Mouse (Mus musculus) midbrain, embryonic 10.5 days (tissue): ENCODE data around the gene Ap1b1. TPM values are rescaled to one million over a fixed set of nuclear protein-coding genes. Genes with fewer than 3 reads are reported as not detected.

ENCODE experiments used
- DNase-seq: peaks from one replicate; pipeline ENCODE4 v3.0.0-alpha.2; 2017; ENCODE audit warnings: low spot score
- H3K27ac ChIP-seq: fragments of 300-500 bp; sonication (generic); replicated peaks from 2 replicates; pipeline ENCODE4 v1.5.1; 2016; ENCODE audit warnings: mild to moderate bottlenecking
- H3K27me3 ChIP-seq: fragments of 300-500 bp; sonication (generic); 2 replicates; pipeline ENCODE4 v1.6.1; 2016; ENCODE audit warnings: low read depth, mild to moderate bottlenecking; ENCODE audit not compliant: poor library complexity, severe bottlenecking
- H3K36me3 ChIP-seq: fragments of 300-500 bp; sonication (generic); 2 replicates; pipeline ENCODE4 v1.6.1; 2016; ENCODE audit warnings: mild to moderate bottlenecking, moderate library complexity
- H3K4me1 ChIP-seq: fragments of 300-500 bp; sonication (generic); 2 replicates; pipeline ENCODE4 v1.6.1; 2016
- H3K4me3 ChIP-seq: fragments of 300-500 bp; sonication (generic); 2 replicates; pipeline ENCODE4 v1.5.1; 2016; ENCODE audit warnings: mild to moderate bottlenecking, moderate library complexity
- H3K9me3 ChIP-seq: fragments of 300-500 bp; sonication (generic); replicated peaks from 2 replicates; pipeline ENCODE4 v1.6.1; 2016; ENCODE audit warnings: mild to moderate bottlenecking
- WGBS: fragments of 180-500 bp; shearing (Covaris S2); methylation state at CpG from one replicate; pipeline ENCODE4 v1.1.7; 2016; 5-methylcytosine and 5-hydroxymethylcytosine counted together
- polyA plus RNA-seq: library from polyadenylated mRNA; unstranded; fragments of >200 nt; fragmentation: Nextera tagmentation; extraction: Ambion mirVana; gene quantifications from 2 replicates; pipeline ENCODE4 v1.2.1, GENCODE M21; 2016

The Ap1b1 gene
- polyA plus RNA-seq, 1 experiment from 2014 or later = 62.2 TPM

- Histone ChIP-seq H3K36me3 (peaks cover 61% of the 10 kb centered on the region), H3K27me3 (no peaks in the 10 kb centered on the region), H3K4me1 (no peaks in the 10 kb centered on the region), H3K4me3 (no peak overlapping the region), H3K9me3 (no peaks in the 10 kb centered on the region), H3K27ac (no peak overlapping the region)
- no peak for DNase-seq
- 93% methylated on average over 5 of the region's 5 CpGs for WGBS
These were observed 25.6 kb downstream of the Ap1b1 start for GRCm38 (mm10) chr11:5012213-5012715.

- Histone ChIP-seq H3K4me3 (no peak overlapping the region), H3K27me3 (no peaks in the 10 kb centered on the region), H3K9me3 (no peaks in the 10 kb centered on the region), H3K36me3 (peaks cover 88% of the 10 kb centered on the region), H3K4me1 (no peaks in the 10 kb centered on the region), H3K27ac (no peak overlapping the region)
- no peak for DNase-seq
- 72% methylated on average over 2 of the region's 2 CpGs for WGBS
These were observed 29.1 kb downstream of the Ap1b1 start for GRCm38 (mm10) chr11:5015720-5016119.

- no peaks in the 10 kb centered on the region for H3K4me1 ChIP-seq
- H3K4me3 ChIP-seq = no peak overlapping the region
- no peak overlapping the region for H3K27ac ChIP-seq
- H3K36me3 ChIP-seq = peaks cover 88% of the 10 kb centered on the region
- WGBS = 89% methylated on average over 5 of the region's 5 CpGs
- DNase-seq = no peak
- no peaks in the 10 kb centered on the region for H3K27me3 ChIP-seq
- no peaks in the 10 kb centered on the region for H3K9me3 ChIP-seq
These were observed 29.7 kb downstream of the Ap1b1 start for GRCm38 (mm10) chr11:5016286-5016685.

GRCm38 (mm10) chr11:5017506-5017905, 30.9 kb downstream of the Ap1b1 start:
- WGBS = 73% methylated on average over 6 of the region's 6 CpGs
- H3K36me3 ChIP-seq = peaks cover 84% of the 10 kb centered on the region
- no peak for DNase-seq

DNA sequence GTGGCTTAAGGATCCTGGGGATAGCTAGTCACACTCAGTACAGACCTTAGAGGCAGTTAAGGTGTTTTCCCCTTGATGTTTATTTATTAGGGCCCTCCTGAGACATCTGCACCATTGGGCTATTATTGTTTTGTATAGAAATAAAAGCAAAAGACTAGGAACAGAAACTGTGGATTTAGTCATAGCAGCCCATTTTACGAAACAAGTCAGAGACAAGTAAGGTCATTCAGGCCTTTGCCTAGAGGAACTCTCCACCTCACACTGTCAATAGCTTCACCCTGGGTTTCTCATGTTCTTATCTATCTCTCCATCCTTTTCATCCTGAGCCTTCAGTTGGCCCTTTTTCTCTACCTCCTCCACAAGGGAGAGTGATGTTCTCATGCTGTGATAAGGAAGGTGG, 38.5 kb downstream of the Ap1b1 start:
- peaks cover 87% of the 10 kb centered on the region for H3K36me3 ChIP-seq

More at GRCm38 (mm10) chr11:5017506-5017905, 30.9 kb downstream of the Ap1b1 start:
- Histone ChIP-seq H3K27ac (no peak overlapping the region), H3K4me3 (no peak overlapping the region), H3K9me3 (no peaks in the 10 kb centered on the region), H3K4me1 (no peaks in the 10 kb centered on the region), H3K27me3 (no peaks in the 10 kb centered on the region)

GRCm38 (mm10) chr11:5028228-5028627, 41.6 kb downstream of the Ap1b1 start:
- Histone ChIP-seq H3K4me3 (no peak overlapping the region), H3K27me3 (no peaks in the 10 kb centered on the region), H3K9me3 (no peaks in the 10 kb centered on the region), H3K36me3 (peaks cover 99% of the 10 kb centered on the region), H3K4me1 (no peaks in the 10 kb centered on the region), H3K27ac (no peak overlapping the region)
- 96% methylated on average over 7 of the region's 7 CpGs for WGBS
- DNase-seq = no peak

More for the DNA sequence above, 38.5 kb downstream of the Ap1b1 start:
- no peak overlapping the region for H3K4me3 ChIP-seq
- no peaks in the 10 kb centered on the region for H3K9me3 ChIP-seq
- H3K4me1 ChIP-seq = no peaks in the 10 kb centered on the region
- no peak overlapping the region for H3K27ac ChIP-seq
- 98% methylated on average over 1 of the region's 1 CpGs for WGBS
- no peaks in the 10 kb centered on the region for H3K27me3 ChIP-seq
- no peak for DNase-seq

- H3K4me3 ChIP-seq = no peak overlapping the region
- no peak for DNase-seq
- 96% methylated on average over 10 of the region's 10 CpGs for WGBS
These were observed 46.1 kb downstream of the Ap1b1 start for GRCm38 (mm10) chr11:5032706-5033105.

GRCm38 (mm10) chr11:5033136-5033535, 46.5 kb downstream of the Ap1b1 start:
- DNase-seq = no peak
- Histone ChIP-seq H3K4me3 (no peak overlapping the region), H3K27me3 (no peaks in the 10 kb centered on the region), H3K9me3 (no peaks in the 10 kb centered on the region), H3K36me3 (peaks cover 100% of the 10 kb centered on the region), H3K4me1 (no peaks in the 10 kb centered on the region), H3K27ac (no peak overlapping the region)
- WGBS = 95% methylated on average over 3 of the region's 3 CpGs

More at GRCm38 (mm10) chr11:5032706-5033105, 46.1 kb downstream of the Ap1b1 start:
- no peaks in the 10 kb centered on the region for H3K4me1 ChIP-seq
- H3K9me3 ChIP-seq = no peaks in the 10 kb centered on the region
- H3K27ac ChIP-seq = no peak overlapping the region
- H3K27me3 ChIP-seq = no peaks in the 10 kb centered on the region
- peaks cover 100% of the 10 kb centered on the region for H3K36me3 ChIP-seq

- Histone ChIP-seq H3K4me1 (no peaks in the 10 kb centered on the region), H3K27ac (no peak overlapping the region), H3K36me3 (peaks cover 100% of the 10 kb centered on the region), H3K9me3 (no peaks in the 10 kb centered on the region), H3K27me3 (no peaks in the 10 kb centered on the region), H3K4me3 (no peak overlapping the region)
- WGBS = 91% methylated on average over 4 of the region's 4 CpGs
- DNase-seq = no peak
These were observed 48.8 kb downstream of the Ap1b1 start for GRCm38 (mm10) chr11:5035421-5035820.

GRCm38 (mm10) chr11:5037146-5037854, 50.7 kb downstream of the Ap1b1 start:
- Histone ChIP-seq H3K4me1 (no peaks in the 10 kb centered on the region), H3K27ac (no peak overlapping the region), H3K27me3 (no peaks in the 10 kb centered on the region), H3K4me3 (no peak overlapping the region), H3K36me3 (peaks cover 100% of the 10 kb centered on the region), H3K9me3 (no peaks in the 10 kb centered on the region)
- DNase-seq = no peak
- WGBS = 93% methylated on average over 8 of the region's 8 CpGs

GRCm38 (mm10) chr11:5040585-5040984, 54.0 kb downstream of the Ap1b1 start:
- 92% methylated on average over 5 of the region's 5 CpGs for WGBS
- Histone ChIP-seq H3K36me3 (peaks cover 75% of the 10 kb centered on the region), H3K27me3 (no peaks in the 10 kb centered on the region), H3K9me3 (no peaks in the 10 kb centered on the region), H3K4me3 (no peak overlapping the region), H3K27ac (no peak overlapping the region), H3K4me1 (no peaks in the 10 kb centered on the region)
- no peak for DNase-seq

DNA sequence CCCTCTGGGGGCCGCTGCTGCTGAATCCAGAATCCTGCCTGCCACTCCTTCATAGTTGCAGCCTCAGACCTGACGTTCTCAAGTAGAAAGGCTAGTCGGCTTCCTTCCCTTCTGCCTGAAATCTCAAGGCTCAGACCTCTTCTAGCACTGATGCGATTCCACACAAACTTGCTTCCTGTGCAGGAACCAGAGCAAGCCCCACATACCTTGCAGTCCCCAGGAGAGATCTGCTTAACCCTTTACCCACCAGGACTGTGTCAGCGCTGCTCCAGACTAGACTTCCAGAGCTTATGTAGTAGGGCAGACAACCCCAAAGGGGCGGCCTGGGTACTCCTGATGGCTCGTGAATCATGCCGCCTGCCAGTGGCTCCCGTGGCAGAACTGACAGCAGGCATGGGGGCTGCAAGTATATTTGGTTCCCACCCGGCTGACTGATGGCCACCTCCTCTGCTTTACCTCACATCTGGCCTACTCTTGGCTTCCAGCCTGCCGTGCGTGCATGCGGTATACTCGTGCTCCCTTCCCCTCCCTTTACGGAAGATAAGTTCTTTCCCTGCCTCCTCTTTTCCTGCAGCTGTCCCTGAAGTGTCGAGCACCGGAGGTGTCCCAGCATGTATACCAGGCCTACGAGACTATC, 54.6 kb downstream of the Ap1b1 start:
- Histone ChIP-seq H3K36me3 (peaks cover 68% of the 10 kb centered on the region), H3K27me3 (no peaks in the 10 kb centered on the region), H3K4me1 (no peaks in the 10 kb centered on the region), H3K27ac (no peak overlapping the region), H3K4me3 (no peak overlapping the region), H3K9me3 (no peaks in the 10 kb centered on the region)
- 86% methylated on average over 18 of the region's 18 CpGs for WGBS
- no peak for DNase-seq
